Mouse (Mus musculus): Measurements from ENCODE around the gene Rbl1.
"Not testable (repeated sequence)": the region's sequence is repeated elsewhere in the genome, so short reads cannot be mapped to it uniquely, and the experiment has no call there.

Gene Rbl1

DNA sequence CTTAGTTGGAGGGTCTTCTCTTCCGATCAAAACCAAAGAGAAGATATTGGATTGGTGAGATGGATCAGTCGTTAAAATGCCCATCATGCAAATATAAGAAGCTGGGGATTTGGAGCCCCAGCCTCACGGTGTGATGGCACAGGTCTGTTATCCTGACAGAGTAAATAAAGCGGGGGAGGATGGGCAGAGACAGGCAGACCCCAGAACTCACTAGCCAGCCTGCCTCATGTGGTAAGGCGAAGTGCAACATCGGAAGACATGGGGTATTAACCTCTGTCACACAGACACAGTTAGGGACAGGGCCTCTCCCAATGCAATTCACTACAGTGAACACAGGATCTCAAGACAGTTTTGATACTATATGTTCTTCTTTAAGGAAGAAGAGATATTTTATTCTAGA is 33.7 kb downstream of the Rbl1 start:
- no peak for DNase-seq (ENCODE audit: low spot score)

DNA sequence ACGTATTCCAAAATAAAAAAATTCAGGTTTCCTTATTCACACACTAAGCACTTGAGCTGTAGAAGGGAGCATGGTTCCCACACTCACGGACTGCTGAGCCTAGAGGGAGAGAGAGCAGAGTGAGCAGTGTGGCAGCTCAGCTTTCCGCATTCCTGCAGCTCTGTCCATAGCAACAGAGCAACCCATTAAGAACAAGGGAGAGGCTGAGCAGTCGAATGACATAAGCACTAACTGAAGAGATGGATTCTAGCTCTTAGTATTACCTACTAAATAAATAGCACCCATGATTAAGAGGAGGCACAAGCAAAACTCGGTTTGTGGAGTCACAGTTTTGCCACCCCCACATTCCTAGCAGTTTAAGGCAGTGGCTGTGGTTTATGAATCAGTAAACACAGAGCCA is 34.2 kb downstream of the Rbl1 start:
- DNase-seq (ENCODE audit: low spot score): no peak

DNA sequence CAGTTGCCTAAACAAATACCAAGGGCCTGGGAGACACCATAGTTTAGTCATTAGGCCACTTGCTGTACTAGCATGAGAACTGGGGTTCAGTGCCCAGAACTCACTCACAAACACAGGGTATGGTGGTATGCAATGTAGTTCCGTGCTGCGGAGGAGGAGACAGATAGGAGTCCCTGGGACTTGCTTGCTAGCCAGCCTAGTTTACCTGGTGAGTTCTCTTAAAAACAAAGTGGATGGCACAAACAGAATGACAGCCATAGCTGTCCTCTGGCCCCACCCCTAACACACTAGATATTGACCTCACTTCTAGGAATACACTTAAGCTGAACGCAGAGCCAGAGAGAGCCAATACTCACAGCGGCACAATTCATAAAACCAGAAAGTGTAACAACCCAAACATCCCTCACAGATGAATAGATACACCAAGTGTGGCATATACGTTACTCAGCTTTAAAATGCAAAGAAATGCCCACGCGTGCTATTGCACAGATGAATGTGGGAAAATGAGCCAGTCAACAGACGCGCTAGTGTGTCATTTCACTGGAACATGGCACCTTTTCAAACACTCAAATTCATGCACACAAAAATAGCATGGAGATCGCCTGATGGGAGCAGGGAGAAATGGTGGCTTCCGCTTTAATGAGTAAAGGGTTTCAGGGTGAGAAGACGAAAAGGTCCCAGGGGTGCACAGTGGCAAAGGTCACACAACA is 37.8 kb downstream of the Rbl1 start:
- no peak for DNase-seq (ENCODE audit: low spot score)

DNA sequence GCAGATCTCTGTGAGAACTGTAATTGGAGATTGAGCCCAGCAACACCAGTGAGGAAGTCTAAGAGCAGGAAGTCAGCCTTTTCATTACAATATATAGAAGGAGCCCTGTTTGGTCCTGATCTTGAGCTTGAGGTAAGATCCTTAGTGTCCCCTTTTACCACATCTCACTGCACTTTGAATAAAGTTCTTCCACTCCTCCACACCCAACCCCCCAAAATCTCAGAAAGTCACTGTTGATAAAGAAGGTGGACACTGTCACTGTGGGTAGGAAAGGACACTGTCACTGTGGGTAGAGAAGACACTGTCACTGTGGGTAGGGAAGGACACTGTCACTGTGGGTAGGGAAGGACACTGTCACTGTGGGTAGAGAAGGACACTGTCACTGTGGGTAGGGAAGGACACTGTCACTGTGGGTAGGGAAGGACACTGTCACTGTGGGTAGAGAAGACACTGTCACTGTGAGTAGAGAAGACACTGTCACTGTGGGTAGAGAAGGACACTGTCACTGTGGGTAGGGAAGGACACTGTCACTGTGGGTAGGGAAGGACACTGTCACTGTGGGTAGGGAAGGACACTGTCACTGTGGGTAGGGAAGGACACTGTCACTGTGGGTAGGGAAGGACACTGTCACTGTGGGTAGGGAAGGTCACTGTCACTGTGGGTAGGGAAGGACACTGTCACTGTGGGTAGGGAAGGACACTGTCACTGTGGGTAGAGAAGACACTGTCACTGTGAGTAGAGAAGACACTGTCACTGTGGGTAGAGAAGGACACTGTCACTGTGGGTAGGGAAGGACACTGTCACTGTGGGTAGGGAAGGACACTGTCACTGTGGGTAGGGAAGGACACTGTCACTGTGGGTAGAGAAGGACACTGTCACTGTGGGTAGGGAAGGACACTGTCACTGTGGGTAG is 38.8 kb downstream of the Rbl1 start:
- DNase-seq (ENCODE audit: low spot score): not testable (repeated sequence)

GRCm38 (mm10) chr2:157164101-157164500 is 40.2 kb downstream of the Rbl1 start:
- DNase-seq (ENCODE audit: low spot score): no peak

GRCm38 (mm10) chr2:157156079-157156478 is 48.3 kb downstream of the Rbl1 start:
- no peak for DNase-seq (ENCODE audit: low spot score)

- DNase-seq (ENCODE audit: low spot score): no peak
Observed at GRCm38 (mm10) chr2:157153235-157153634, 51.1 kb downstream of the Rbl1 start.

GRCm38 (mm10) chr2:157148417-157148816 is 55.9 kb downstream of the Rbl1 start:
- DNase-seq (ENCODE audit: low spot score): no peak

DNA sequence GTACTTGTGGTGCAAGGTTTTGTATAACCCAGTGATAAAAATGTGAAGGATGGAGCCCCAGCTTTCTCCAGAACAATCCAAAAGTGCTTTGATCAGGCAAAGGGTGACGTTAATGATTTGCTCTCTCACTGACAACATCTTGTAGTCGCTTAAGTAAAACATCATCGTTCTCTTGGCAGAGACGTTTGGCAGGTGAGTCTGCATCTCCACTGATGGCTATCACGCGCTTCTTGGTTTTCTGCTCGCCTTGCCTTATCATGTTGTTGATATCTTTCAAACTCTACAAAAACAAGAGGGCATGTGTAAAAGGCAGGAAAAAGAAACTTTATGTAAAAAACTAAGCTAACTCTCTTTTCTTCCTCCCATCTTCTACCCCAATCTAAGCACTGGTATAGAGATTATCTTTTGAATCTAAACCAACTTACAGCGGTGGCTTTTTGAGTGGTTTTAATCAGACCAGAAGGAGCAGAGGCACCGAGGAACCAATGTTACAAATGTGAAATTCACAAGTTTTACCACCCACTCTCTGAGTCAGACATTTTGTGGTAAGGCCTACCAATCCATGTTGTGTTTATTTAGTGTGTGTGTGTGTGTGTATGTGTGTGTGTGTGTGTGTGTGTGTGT is 56.8 kb downstream of the Rbl1 start:
- no peak for DNase-seq (ENCODE audit: low spot score)

DNA sequence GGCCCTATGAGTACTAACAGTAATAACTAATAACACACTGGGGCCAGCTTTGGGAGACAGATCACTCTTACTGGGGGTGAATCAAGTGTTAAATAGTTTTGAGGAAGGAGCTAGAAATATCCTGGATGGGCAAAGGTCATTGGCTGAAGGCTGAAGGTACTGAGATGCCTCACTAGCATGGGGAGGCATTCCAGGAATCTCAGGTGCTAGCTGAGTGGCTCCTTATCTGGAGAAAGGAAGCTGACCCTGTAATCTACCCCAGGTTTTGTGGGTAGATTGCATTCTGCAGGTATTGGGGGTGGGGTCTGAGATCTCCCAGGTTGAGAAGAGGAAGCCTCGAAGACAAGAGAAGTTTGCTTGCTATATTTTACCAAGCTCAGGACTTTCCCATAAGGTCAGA is 59.2 kb downstream of the Rbl1 start:
- no peak for DNase-seq (ENCODE audit: low spot score)

GRCm38 (mm10) chr2:157144132-157144531 is 60.2 kb downstream of the Rbl1 start:
- DNase-seq (ENCODE audit: low spot score): no peak

DNA sequence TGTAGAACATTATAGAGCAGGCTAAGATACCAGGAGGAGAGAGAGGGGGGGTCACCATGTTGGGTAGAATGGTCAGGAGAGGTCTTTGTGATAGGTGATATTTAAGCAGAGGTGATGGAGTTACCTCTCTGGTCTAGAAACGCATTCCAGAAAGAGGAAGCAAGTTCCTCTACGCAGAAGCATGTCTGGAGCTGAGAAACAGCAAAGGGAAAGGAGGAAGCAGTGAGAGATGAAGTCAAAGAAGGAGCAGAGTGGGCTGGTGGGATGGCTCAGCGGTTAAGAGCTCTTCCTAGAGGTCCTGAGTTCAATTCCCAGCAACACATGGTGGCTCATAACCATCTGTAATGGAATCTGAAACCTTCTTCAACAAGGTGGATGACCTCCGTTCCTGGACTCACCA is 62.4 kb downstream of the Rbl1 start:
- DNase-seq (ENCODE audit: low spot score): no peak

GRCm38 (mm10) chr2:157139251-157139802 is 65.0 kb downstream of the Rbl1 start:
- DNase-seq (ENCODE audit: low spot score): no peak

DNA sequence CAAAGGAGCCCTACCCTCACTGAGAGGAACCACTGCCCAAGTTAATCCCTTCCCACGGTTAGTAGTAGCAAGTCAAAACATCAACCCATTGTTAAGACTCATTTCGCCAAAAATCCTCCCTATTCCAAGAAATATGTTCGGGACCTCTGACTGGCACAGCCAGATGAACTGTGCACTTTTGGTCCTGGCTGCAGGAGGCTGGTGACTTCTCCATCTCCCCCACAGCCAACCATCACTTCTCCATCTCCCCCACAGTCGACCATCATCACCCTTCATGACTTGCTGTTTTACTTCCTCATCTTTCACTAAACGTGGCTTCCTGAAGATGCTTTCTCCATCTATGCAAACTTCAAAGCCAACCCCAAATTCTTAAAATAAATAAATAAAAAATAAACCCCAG is 65.5 kb downstream of the Rbl1 start:
- no peak for DNase-seq (ENCODE audit: low spot score)

DNA sequence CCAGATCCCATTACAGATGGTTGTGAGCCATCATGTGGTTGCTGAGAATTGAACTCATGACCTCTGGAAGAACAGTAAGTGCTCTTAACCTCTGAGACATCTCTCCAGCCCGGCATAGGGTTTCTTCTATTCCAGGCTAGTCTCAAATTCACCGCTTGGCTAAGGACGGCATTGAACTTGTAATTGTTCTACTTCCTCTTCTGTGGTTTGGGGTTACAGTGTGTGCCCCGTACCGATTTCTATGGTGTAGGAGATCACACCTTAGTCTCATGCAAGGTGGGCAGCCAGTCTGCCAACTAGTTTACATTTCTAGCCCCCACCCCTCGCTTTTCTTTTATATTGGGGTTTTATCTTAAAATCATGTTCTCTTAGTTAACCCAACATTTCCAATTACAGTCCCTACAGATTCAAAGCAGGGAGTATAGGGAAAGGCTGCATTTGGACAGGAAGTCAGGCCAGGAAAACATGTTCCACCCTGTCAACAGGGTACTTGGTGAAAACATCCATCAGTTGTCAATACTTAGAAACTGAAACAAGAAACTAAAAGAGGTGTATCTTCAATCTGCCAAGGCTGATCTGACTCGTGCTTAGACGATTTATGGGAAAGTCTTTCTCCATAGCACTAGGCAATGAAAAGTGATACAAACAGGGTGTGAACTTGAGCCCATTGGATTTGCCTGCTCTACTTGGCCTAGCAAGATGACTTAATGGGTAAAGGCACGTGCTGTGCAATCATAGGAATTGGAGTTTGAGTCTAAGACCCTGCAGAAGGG is 66.2 kb downstream of the Rbl1 start:
- DNase-seq (ENCODE audit: low spot score): no peak

DNA sequence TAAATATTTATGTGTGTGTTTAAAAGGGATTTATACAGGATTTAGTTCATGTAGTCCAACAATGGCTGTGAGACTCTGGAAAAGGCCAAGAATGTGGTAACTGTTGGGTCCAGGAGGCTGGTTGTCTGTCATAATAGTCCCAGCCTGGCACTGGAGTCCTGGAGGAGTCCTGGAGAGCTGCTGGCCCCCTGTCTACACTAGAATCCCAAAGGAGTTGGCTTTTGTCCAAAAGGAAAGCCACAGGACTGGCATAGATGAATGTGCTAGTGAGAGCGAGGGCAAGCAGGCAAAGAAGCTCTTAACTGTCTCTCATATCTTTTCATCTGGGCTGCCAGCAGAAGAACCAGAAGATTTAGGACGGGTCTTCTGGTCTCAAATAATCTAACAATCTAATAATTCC is 67.7 kb downstream of the Rbl1 start:
- no peak for DNase-seq (ENCODE audit: low spot score)

DNA sequence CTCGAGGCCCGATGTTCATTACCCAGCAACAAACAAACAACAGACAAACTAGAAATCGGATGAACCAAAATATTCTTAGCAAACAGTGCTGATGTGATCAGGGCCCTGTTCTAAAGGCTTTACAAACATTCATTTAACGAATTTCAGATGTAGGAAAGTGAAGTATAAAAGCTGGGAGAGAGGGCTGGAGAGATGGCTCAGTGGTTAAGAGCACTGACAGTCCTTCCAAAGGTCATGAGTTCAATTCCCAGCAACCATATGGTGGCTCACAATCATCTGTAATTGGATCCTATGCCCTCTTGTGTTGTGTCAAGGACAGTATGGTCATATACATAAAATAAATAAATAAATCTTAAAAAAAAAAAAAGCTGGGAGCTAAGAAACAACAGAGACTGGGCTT is 68.2 kb downstream of the Rbl1 start:
- DNase-seq (ENCODE audit: low spot score): no peak

- no peak for DNase-seq (ENCODE audit: low spot score)
Observed at GRCm38 (mm10) chr2:157135529-157136120, 68.7 kb downstream of the Rbl1 start.

GRCm38 (mm10) chr2:157135014-157135413 is 69.3 kb downstream of the Rbl1 start, which contains the start of gene Samhd1:
Gene Samhd1, minus strand, starts transcription at chr2:157135265.
- peak; percentile 97 for DNase-seq (ENCODE audit: low spot score)

DNA sequence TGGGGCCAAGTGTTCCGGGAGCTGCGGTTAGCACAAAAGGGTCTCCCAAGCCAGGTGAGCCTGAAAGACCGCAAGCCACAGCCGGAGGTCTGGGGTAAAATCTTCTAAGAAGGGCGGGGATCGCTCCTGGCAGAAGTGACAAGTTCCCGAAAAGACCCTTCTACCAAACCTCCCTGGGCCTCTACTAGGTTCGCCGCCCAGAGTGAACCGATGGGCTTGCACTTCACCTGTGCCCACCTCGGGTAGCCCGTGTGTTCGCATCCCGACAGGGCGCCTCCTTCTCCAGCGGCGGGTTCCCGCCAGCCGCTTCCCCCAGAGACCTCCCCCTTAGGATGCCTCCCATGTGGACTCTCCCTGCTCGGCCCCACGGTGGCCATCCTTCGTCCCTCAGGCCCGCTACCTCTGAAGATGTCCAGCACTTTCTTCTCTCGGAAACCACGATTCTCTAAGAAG is 69.8 kb downstream of the Rbl1 start:
- DNase-seq (ENCODE audit: low spot score): no peak

- peak; percentile 45 for DNase-seq (ENCODE audit: low spot score)
Observed at GRCm38 (mm10) chr2:157133769-157134478, 70.4 kb downstream of the Rbl1 start.
